Mouse (Mus musculus): ENCODE measurements around the gene Barx2. TPM values are rescaled to one million over a fixed set of nuclear protein-coding genes. Genes with fewer than 3 reads are reported as not detected.

Barx2 gene
- polyA plus RNA-seq, 1 experiment from 2014 or later: 0.08 TPM

DNA sequence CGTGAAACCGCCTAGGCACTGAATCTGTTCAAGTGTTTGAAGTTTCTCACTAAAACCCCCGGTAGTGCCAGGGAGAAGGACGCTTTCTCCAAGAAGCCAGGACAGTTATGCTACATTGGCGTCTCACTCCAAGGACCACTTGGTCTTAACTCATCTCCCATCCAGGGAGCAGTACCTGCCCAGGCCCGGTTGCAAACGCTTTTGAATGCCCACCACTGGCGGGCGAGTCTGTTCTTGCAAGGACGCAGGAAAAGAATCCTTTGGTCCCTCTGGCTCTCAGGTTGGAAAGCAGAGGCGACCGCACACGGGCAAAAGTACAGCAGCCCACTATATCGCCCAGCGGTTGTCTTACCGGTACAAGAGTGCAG, 725 bp downstream of the Barx2 start:
- H3K27me3 ChIP-seq (ENCODE audit: insufficient read depth, low read length): peaks cover 69% of the 10 kb centered on the region
- DNase-seq (ENCODE audit: low spot score) (no peak), ATAC-seq (replicated peaks; ENCODE audit: low FRiP score, low read depth) (no peak)
- H3K4me3 ChIP-seq (replicated peaks; ENCODE audit: low read depth, low read length): peak overlapping the region; percentile 51
- no peaks in the 10 kb centered on the region for H3K9me3 ChIP-seq (replicated peaks; ENCODE audit: low read length)
- H3K27ac ChIP-seq: no peak overlapping the region
- H3K4me2 ChIP-seq (ENCODE audit: low read length): peak overlapping the region; percentile 96
- H3K4me1 ChIP-seq (replicated peaks; ENCODE audit: insufficient read depth, low read length): peaks cover 12% of the 10 kb centered on the region
- H3K9ac ChIP-seq (ENCODE audit: low read depth, low read length): no peak overlapping the region
- TF ChIP-seq CTCF (IDR thresholded peaks at IDR 0.05; ENCODE audit: low read depth): no peak
- WGBS: 4% methylated on average over 16 of the region's 16 CpGs
- H3K36me3 ChIP-seq (ENCODE audit: insufficient read depth, low read length): no peaks in the 10 kb centered on the region

DNA sequence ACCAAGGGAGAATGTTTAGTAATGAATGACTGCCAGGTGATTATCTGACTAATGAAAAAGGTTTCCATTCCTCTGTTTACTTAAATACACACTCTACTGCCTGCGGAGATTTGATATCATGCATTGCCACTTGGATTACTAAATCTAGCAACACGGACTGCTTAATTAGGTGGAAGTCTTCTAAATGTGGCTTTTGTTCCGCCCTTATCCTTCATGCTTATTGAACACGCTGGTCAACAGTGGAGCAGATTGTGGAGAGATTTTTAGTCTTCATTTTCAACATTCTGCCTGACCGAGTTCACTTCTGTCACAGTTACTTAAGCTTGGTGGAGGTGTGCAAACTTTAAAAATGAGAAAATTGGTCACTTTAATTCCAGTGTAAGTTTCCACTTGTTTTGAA, 3.0 kb downstream of the Barx2 start:
- 37% methylated on average over 5 of the region's 5 CpGs for WGBS
- H3K9ac ChIP-seq (ENCODE audit: low read depth, low read length): no peak overlapping the region
- ATAC-seq (replicated peaks; ENCODE audit: low FRiP score, low read depth): no peak
- DNase-seq (ENCODE audit: low spot score): peak; percentile 49
- H3K9me3 ChIP-seq (replicated peaks; ENCODE audit: low read length): no peaks in the 10 kb centered on the region
- peaks cover 46% of the 10 kb centered on the region for H3K27me3 ChIP-seq (ENCODE audit: insufficient read depth, low read length)
- H3K4me1 ChIP-seq (replicated peaks; ENCODE audit: insufficient read depth, low read length): peaks cover 12% of the 10 kb centered on the region
- H3K36me3 ChIP-seq (ENCODE audit: insufficient read depth, low read length): no peaks in the 10 kb centered on the region
- no peak overlapping the region for H3K4me3 ChIP-seq (replicated peaks; ENCODE audit: low read depth, low read length)
- no peak for TF ChIP-seq CTCF (IDR thresholded peaks at IDR 0.05; ENCODE audit: low read depth)
- no peak overlapping the region for H3K27ac ChIP-seq
- H3K4me2 ChIP-seq (ENCODE audit: low read length): no peak overlapping the region

DNA sequence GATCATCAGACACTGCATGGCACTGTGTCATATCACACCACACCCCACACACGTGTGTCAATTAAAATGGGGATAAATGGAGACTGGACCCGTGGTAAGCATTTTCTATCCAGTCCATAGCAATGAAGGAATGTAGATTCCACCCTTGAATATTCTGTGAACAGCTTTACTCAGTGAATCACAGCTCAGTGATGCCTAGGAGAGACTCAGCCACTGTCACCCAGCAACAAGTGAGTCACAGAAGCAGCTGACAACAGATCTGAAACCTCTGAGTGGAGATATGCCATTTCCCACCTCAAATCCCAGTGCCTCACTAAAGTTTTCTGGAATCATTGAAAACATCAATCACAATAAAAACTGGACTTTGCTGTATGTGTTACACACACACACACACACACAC, 11.5 kb downstream of the Barx2 start:
- no peak overlapping the region for H3K27ac ChIP-seq
- no peak overlapping the region for H3K4me2 ChIP-seq (ENCODE audit: low read length)
- H3K9ac ChIP-seq (ENCODE audit: low read depth, low read length): no peak overlapping the region
- no peaks in the 10 kb centered on the region for H3K36me3 ChIP-seq (ENCODE audit: insufficient read depth, low read length)
- WGBS: 76% methylated on average over 2 of the region's 2 CpGs
- no peaks in the 10 kb centered on the region for H3K27me3 ChIP-seq (ENCODE audit: insufficient read depth, low read length)
- H3K9me3 ChIP-seq (replicated peaks; ENCODE audit: low read length): no peaks in the 10 kb centered on the region
- no peaks in the 10 kb centered on the region for H3K4me1 ChIP-seq (replicated peaks; ENCODE audit: insufficient read depth, low read length)
- DNase-seq (ENCODE audit: low spot score) (no peak), ATAC-seq (replicated peaks; ENCODE audit: low FRiP score, low read depth) (no peak)
- TF ChIP-seq CTCF (IDR thresholded peaks at IDR 0.05; ENCODE audit: low read depth): no peak
- H3K4me3 ChIP-seq (replicated peaks; ENCODE audit: low read depth, low read length): no peak overlapping the region

DNA sequence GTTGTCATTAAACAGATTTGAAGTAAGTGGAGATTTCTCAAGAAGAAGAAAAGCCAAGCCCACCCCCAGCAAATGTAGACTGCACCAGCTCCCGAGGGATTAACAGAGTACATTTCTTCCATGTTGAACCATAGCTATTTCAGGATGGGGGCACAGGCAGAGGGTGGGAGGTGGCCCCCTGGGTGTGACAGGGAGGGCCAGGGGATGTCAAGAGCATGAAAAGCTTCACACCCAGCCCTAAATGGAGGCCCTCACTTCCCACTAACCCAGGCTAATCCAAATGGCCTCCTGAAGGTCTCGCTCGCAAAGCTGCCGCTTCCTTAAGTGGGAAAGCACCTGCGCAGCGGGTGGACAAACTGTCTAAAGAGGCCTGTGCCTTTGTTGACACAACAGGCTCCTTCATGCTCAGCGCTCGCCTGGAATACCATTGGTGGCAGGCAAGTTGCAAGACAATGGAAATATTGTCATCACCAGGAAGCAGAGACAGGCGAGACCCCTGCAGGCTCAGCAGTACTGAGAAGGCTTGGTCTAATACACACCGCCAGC, 18.4 kb downstream of the Barx2 start:
- ATAC-seq (replicated peaks; ENCODE audit: low FRiP score, low read depth): no peak
- Histone ChIP-seq H3K27ac (no peak overlapping the region), H3K4me2 (ENCODE audit: low read length) (no peak overlapping the region), H3K27me3 (ENCODE audit: insufficient read depth, low read length) (no peaks in the 10 kb centered on the region), H3K4me3 (replicated peaks; ENCODE audit: low read depth, low read length) (no peak overlapping the region), H3K9me3 (replicated peaks; ENCODE audit: low read length) (no peaks in the 10 kb centered on the region), H3K36me3 (ENCODE audit: insufficient read depth, low read length) (no peaks in the 10 kb centered on the region), H3K4me1 (replicated peaks; ENCODE audit: insufficient read depth, low read length) (no peaks in the 10 kb centered on the region), H3K9ac (ENCODE audit: low read depth, low read length) (no peak overlapping the region)
- WGBS: 52% methylated on average over 10 of the region's 10 CpGs
- no peak for TF ChIP-seq CTCF (IDR thresholded peaks at IDR 0.05; ENCODE audit: low read depth)
- DNase-seq (ENCODE audit: low spot score): no peak

DNA sequence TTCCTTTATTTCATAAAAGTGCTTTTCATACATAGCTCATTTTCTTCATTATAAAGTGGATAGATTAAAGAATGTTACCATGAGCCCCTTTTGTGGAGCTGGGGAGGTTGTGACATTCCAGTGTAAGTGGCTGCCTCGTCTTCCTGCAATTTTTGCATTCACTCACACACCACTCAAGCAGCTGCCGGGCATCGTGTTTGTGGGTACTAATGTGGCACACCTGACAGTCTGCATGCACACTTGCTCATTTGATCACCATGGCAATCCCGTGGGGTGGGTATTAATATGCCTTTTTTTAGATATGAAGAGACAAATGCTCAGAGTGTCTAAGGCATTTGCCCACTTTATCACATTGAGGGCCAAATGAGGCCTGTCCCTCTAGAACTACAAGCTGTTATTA, 24.9 kb downstream of the Barx2 start:
- 89% methylated on average over 4 of the region's 4 CpGs for WGBS
- ATAC-seq (replicated peaks; ENCODE audit: low FRiP score, low read depth): no peak
- TF ChIP-seq CTCF (IDR thresholded peaks at IDR 0.05; ENCODE audit: low read depth): no peak

DNA sequence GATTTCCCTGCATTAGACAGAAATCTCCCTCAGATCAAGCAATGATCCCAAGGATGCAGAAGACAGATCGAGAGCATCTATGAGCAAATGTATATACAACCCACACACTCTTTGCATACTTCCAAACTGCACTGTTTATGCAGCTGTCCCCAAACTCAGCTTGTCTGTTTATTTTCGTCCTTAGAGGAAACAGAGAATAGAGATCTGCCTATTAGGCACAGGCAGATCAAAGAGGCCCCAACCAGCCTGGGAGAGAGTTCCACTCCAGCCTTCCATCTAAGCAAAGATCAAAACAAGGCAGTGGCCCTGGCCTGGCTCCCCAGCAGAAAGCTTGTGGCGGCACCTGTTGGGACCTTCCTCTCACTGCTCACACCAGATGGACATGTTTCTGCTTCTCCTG, 27.0 kb downstream of the Barx2 start:
- WGBS: 39% methylated on average over 3 of the region's 3 CpGs
- no peak overlapping the region for H3K9ac ChIP-seq (ENCODE audit: low read depth, low read length)

More for the DNA sequence above, 24.9 kb downstream of the Barx2 start:
- Histone ChIP-seq H3K27ac (no peak overlapping the region), H3K4me3 (replicated peaks; ENCODE audit: low read depth, low read length) (no peak overlapping the region), H3K4me2 (ENCODE audit: low read length) (no peak overlapping the region), H3K9me3 (replicated peaks; ENCODE audit: low read length) (no peaks in the 10 kb centered on the region), H3K36me3 (ENCODE audit: insufficient read depth, low read length) (no peaks in the 10 kb centered on the region), H3K27me3 (ENCODE audit: insufficient read depth, low read length) (no peaks in the 10 kb centered on the region), H3K9ac (ENCODE audit: low read depth, low read length) (no peak overlapping the region), H3K4me1 (replicated peaks; ENCODE audit: insufficient read depth, low read length) (no peaks in the 10 kb centered on the region)
- DNase-seq (ENCODE audit: low spot score): no peak

DNA sequence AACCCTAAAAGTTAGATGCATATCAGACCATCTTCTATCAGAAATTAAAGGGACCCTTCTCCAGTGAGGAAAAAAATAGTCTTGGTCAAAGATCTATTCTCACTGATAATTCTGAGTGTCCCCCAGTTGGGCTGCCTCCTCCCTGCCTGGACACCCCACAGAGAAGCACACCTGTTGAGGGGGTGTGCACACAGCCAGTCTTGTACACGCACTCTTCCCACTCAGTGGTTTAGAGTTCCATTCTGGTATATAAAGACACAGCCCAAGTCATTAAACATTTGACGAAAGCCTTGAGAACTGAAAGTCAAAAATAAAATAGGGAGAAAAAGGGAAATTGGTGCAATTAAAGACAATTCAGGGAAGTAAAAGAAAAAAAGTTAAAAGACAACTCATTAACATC, 30.9 kb downstream of the Barx2 start:
- 78% methylated on average over 2 of the region's 2 CpGs for WGBS
- Histone ChIP-seq H3K4me1 (replicated peaks; ENCODE audit: insufficient read depth, low read length) (no peaks in the 10 kb centered on the region), H3K27me3 (ENCODE audit: insufficient read depth, low read length) (no peaks in the 10 kb centered on the region), H3K4me3 (replicated peaks; ENCODE audit: low read depth, low read length) (no peak overlapping the region), H3K36me3 (ENCODE audit: insufficient read depth, low read length) (no peaks in the 10 kb centered on the region), H3K4me2 (ENCODE audit: low read length) (no peak overlapping the region), H3K9me3 (replicated peaks; ENCODE audit: low read length) (no peaks in the 10 kb centered on the region), H3K9ac (ENCODE audit: low read depth, low read length) (no peak overlapping the region), H3K27ac (no peak overlapping the region)
- DNase-seq (ENCODE audit: low spot score) (no peak), ATAC-seq (replicated peaks; ENCODE audit: low FRiP score, low read depth) (no peak)
- TF ChIP-seq CTCF (IDR thresholded peaks at IDR 0.05; ENCODE audit: low read depth): no peak

More for the DNA sequence above, 27.0 kb downstream of the Barx2 start:
- H3K9me3 ChIP-seq (replicated peaks; ENCODE audit: low read length): no peaks in the 10 kb centered on the region
- no peaks in the 10 kb centered on the region for H3K27me3 ChIP-seq (ENCODE audit: insufficient read depth, low read length)
- DNase-seq (ENCODE audit: low spot score): no peak
- H3K4me1 ChIP-seq (replicated peaks; ENCODE audit: insufficient read depth, low read length): no peaks in the 10 kb centered on the region
- no peak overlapping the region for H3K4me3 ChIP-seq (replicated peaks; ENCODE audit: low read depth, low read length)
- no peaks in the 10 kb centered on the region for H3K36me3 ChIP-seq (ENCODE audit: insufficient read depth, low read length)
- no peak overlapping the region for H3K27ac ChIP-seq
- ATAC-seq (replicated peaks; ENCODE audit: low FRiP score, low read depth): no peak
- no peak overlapping the region for H3K4me2 ChIP-seq (ENCODE audit: low read length)
- TF ChIP-seq CTCF (IDR thresholded peaks at IDR 0.05; ENCODE audit: low read depth): no peak

All from kidney, postnatal 0 days (tissue).